Mouse (Mus musculus): ENCODE measurements around the gene Nhp2. TPM values are rescaled to one million over a fixed set of nuclear protein-coding genes. Genes with fewer than 3 reads are reported as not detected.

Nhp2 gene
- total and polyA plus RNA-seq, 3 experiments = 649 to 6,489 (median 739) TPM

DNA sequence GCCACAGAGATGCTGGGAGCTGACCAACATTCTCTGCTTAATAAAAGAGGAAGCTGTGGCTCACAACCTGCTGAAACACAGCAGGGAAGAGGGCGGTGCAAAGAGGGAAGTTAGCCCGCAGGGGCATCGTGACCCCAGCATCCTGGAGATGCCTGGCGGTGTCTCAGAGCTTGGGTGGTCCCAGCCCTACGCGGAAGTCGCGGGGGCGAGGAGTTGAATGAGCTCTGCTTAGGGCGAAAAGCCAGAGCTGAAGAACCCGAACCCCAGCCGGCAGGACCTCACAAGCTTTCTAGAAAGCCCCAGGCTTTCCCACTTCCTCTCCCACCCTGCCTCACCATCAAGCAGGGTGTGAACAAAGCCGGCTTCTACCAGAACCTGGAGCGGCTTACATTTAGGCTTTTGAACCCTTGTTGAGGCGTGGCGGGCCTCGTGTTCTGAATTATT is 18.5 kb downstream of the Nhp2 start:
- peaks cover 0 to 25% of the 10 kb centered on the region in 2 experiments; a peak in 2 of 4 replicates for H3K36me3 ChIP-seq (ENCODE audit: control insufficient read depth in 1 of 2, insufficient read depth in 2 of 2, low read length in 2 of 2)
- H3K27me3 ChIP-seq (ENCODE audit: control insufficient read depth in 1 of 2, insufficient read depth in 2 of 2, low read length in 2 of 2) = no peaks in the 10 kb centered on the region
- peaks cover 18% of the 10 kb centered on the region for H3K79me2 ChIP-seq (ENCODE audit: control insufficient read depth, insufficient read depth, low read length, poor library complexity)
- TF ChIP-seq ZNF384 (IDR thresholded peaks at IDR 0.05; ENCODE audit: low read depth, low read length) (no peak), ZMIZ1 (IDR thresholded peaks at IDR 0.05; ENCODE audit: low read depth, low read length) (no peak; the same call in 1 of the 2 replicates), RCOR1 (IDR thresholded peaks at IDR 0.05; ENCODE audit: low read depth, low read length) (peak; percentile 75; the same call in 1 of the 2 replicates), TBP (IDR thresholded peaks at IDR 0.05; ENCODE audit: low read depth, low read length) (peak; percentile 92), USF1 (IDR thresholded peaks at IDR 0.05; ENCODE audit: low read depth, low read length) (peak; percentile 60), RAD21 (IDR thresholded peaks at IDR 0.05; ENCODE audit: low read depth, low read length) (no peak), MYC (IDR thresholded peaks at IDR 0.05; ENCODE audit: low read depth, low read length) (no peak; the same call in 1 of the 2 replicates), MAX (IDR thresholded peaks at IDR 0.05; ENCODE audit: low read length) (0 out of 2 replicates have a peak, but pooled peaks have one; percentile 41), E2F4 (IDR thresholded peaks at IDR 0.05; ENCODE audit: borderline replicate concordance, low read depth, low read length) (no peak), NELFE (IDR thresholded peaks at IDR 0.05; ENCODE audit: low read depth, low read length) (peak; percentile 66), ETS1 (IDR thresholded peaks at IDR 0.05; ENCODE audit: low read depth, low read length) (peak; percentile 61; the same call in 1 of the 2 replicates), POLR2A (IDR thresholded peaks at IDR 0.05; ENCODE audit: control insufficient read depth in 1 of 2, insufficient read depth in 1 of 2, low read depth in 1 of 2, low read length in 2 of 2, poor library complexity in 1 of 2) (peak; percentile 83 to 86), HCFC1 (IDR thresholded peaks at IDR 0.05; ENCODE audit: low read depth, low read length) (peak; percentile 25; the same call in 1 of the 2 replicates), BHLHE40 (IDR thresholded peaks at IDR 0.05; ENCODE audit: borderline replicate concordance, low read depth, low read length) (0 out of 2 replicates have a peak, but pooled peaks have one; percentile 10), UBTF (IDR thresholded peaks at IDR 0.05; ENCODE audit: borderline replicate concordance, insufficient read depth, low read depth, low read length) (0 out of 2 replicates have a peak, but pooled peaks have one; percentile 31), MXI1 (IDR thresholded peaks at IDR 0.05; ENCODE audit: low read depth, low read length) (peak; percentile 51; the same call in 1 of the 2 replicates), SIN3A (IDR thresholded peaks at IDR 0.05; ENCODE audit: low read length) (peak; percentile 85), MAZ (IDR thresholded peaks at IDR 0.05; ENCODE audit: low read depth, low read length) (peak; percentile 85; the same call in 1 of the 2 replicates), ELF1 (IDR thresholded peaks at IDR 0.05; ENCODE audit: low read depth, low read length) (peak; percentile 75), TCF12 (IDR thresholded peaks at IDR 0.05; ENCODE audit: low read depth, low read length) (peak; percentile 58; the same call in 1 of the 2 replicates), ZC3H11A (IDR thresholded peaks at IDR 0.05; ENCODE audit: low read depth, low read length) (no peak), EP300 (IDR thresholded peaks at IDR 0.05; ENCODE audit: low read depth in 1 of 2, low read length in 2 of 2) (peak; percentile 62 to 70)
- H3K9ac ChIP-seq (ENCODE audit: control insufficient read depth, low read depth, low read length, poor library complexity, severe bottlenecking) = peak overlapping the region; percentile 76
- H3K9me3 ChIP-seq (replicated peaks; ENCODE audit: insufficient read depth, low read length) = no peaks in the 10 kb centered on the region
- DNase-seq (ENCODE audit: low read depth, low spot score) = peak; percentile 98
- peak overlapping the region; percentile 93 for H3K27ac ChIP-seq (ENCODE audit: control insufficient read depth, low read depth, low read length)
- H3K4me1 ChIP-seq (ENCODE audit: control insufficient read depth in 1 of 2, insufficient read depth in 2 of 2, low read length in 2 of 2) = peaks cover 7 to 33% of the 10 kb centered on the region in 2 experiments
- H3K4me3 ChIP-seq (ENCODE audit: control insufficient read depth in 1 of 2, insufficient read depth in 1 of 2, low read depth in 2 of 2, low read length in 2 of 2) = peak overlapping the region; percentile 48 to 52

All from MEL (cell line).